Mouse (Mus musculus): ENCODE results near the gene Rab9.

Rab9 gene

GRCm38 (mm10) chrX:166444552-166444951 lies 35.1 kb downstream of the Rab9 start:
- no peak for DNase-seq

DNA sequence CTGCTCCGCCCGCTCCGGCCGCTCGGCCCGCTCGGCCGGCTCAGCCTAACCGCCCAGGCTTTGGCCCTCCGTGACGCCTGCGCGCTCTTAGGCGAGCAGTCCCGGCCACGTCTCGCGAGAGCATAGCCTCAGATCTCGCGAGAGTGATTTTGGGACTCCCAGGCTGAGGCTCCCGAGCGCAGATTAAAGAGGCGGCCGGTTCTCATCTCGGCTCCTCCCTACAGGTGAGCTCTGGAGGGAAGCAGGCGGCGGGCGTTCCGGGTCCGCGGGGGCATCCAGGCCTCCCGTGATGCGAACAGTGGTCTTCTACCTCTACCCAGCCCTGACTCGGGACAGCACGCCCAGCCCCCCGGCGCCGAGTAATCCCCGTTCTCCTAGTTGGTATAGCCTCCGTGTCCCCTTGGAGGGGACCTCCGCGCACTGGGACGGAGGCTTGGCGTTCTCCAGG lies 39.0 kb downstream of the Rab9 start, which contains the start of gene Ofd1:
Gene Ofd1 (minus strand): TSS at position 89 of the 448 bp plus-strand sequence.
- peak; percentile 78 to 80 for DNase-seq

DNA sequence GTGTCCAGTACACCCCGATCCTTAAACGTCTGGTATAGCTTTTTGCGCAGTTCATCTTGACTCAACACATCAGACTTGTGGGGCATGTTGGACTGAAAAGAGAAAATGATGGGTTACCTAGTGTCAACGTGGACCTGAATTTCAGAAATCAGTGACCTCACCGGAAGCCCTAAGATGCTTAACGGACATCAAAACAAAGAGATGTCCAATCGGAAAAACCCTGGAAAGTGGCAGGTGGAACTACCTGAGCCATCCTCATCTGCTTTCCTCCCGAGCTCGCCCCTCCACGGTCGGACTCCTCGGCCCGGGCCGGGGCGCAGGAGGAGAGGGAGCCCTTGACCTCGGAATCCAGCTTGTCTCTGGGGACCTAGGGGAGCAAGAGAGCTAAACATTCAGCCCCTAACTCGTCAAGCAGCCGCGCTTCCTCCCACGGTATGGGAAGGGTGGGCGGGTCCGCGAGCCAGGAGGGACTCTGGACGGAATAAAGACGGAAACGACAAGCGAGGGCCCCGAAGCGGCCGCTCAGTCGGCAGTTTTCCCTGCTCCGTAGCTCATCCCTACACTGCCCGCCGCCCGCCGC lies 39.5 kb downstream of the Rab9 start, which contains the start of gene Trappc2:
Gene Trappc2 (plus strand): TSS at position 539 of the 580 bp plus-strand sequence.
- DNase-seq, result no peak

GRCm38 (mm10) chrX:166434812-166435211 lies 44.9 kb downstream of the Rab9 start:
- no peak for DNase-seq

DNA sequence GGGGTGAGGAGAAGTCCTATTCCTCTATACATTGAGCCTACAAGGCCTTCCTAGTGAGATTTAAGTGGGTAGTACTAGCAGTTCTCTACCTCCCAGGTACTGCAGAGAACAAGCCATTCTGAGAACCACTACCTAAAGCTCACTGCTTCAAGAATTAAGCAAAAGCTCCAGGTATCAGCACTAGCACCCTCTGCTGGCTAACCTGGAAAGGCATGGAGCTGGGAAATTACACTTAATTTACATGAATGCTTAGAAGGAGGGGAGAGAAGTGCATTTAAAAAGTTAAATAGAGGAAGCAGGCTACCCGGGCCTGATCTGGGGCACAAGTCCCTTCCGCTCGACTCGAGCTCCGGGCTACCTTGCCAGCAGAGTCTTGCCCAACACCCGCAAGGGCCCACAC lies 63.5 kb downstream of the Rab9 start:
- peak in 1 of 2 experiments; percentile 12 for DNase-seq

GRCm38 (mm10) chrX:166407865-166408264 lies 71.8 kb downstream of the Rab9 start:
- DNase-seq, result no peak
